Mouse (Mus musculus) liver, adult 2 months (tissue): ENCODE measurements around the gene Dgke. TPM values are rescaled to one million over a fixed set of nuclear protein-coding genes. Genes with fewer than 3 reads are reported as not detected.
"Not testable (repeated sequence)": the region's sequence is repeated elsewhere in the genome, so short reads cannot be mapped to it uniquely, and the experiment has no call there.

Experiments
- DNase-seq: peaks from one replicate; pipeline ENCODE4 v3.0.0-alpha.2; 2011; ENCODE audit warnings: low read depth, low spot score; ENCODE audit errors: extremely low read depth
- H3K27ac ChIP-seq: fragments of 200-500 bp; replicated peaks from 2 replicates; pipeline ENCODE4 v1.5.1; 2012; ENCODE audit warnings: low read depth, mild to moderate bottlenecking, control low read depth, inconsistent platforms, low read length; ENCODE audit not compliant: insufficient read depth
- H3K27me3 ChIP-seq: fragments of 200-500 bp; 2 replicates; pipeline ENCODE4 v1.6.1; 2012; ENCODE audit warnings: mild to moderate bottlenecking, moderate library complexity, low read length, inconsistent platforms; ENCODE audit not compliant: control insufficient read depth, insufficient read depth
- H3K36me3 ChIP-seq: fragments of 200-500 bp; 2 replicates; pipeline ENCODE4 v1.6.1; 2012; ENCODE audit warnings: low read length, inconsistent platforms; ENCODE audit not compliant: control insufficient read depth, insufficient read depth
- H3K4me1 ChIP-seq: fragments of 200-500 bp; 2 replicates; pipeline ENCODE4 v1.6.1; 2011; ENCODE audit warnings: low read length; ENCODE audit not compliant: control insufficient read depth, insufficient read depth
- H3K4me3 ChIP-seq: fragments of 200-500 bp; 2 replicates; pipeline ENCODE4 v1.5.1; 2011; ENCODE audit warnings: low read depth, mild to moderate bottlenecking, control low read depth, low read length, moderate library complexity; ENCODE audit not compliant: insufficient read depth
- H3K79me2 ChIP-seq: fragments of 200-500 bp; 2 replicates; pipeline ENCODE4 v1.6.1; 2012; ENCODE audit warnings: inconsistent platforms, mild to moderate bottlenecking, low read length, moderate library complexity; ENCODE audit not compliant: control insufficient read depth, insufficient read depth
- H3K9ac ChIP-seq: fragments of 200-500 bp; 2 replicates; pipeline ENCODE4 v1.6.1; 2012; ENCODE audit warnings: low read depth, mild to moderate bottlenecking, control low read depth, inconsistent platforms, low read length
- CTCF ChIP-seq: fragments of 200-500 bp; IDR thresholded peaks from 2 replicates; pipeline ENCODE4 v1.5.1; 2011; ENCODE audit warnings: low read depth, low read length, control low read depth
- POLR2A ChIP-seq: fragments of 200-500 bp; IDR thresholded peaks from 2 replicates; pipeline ENCODE4 v1.6.1; 2011; ENCODE audit warnings: low read length, control low read depth; ENCODE audit not compliant: insufficient read depth; ENCODE audit errors: extremely low read depth
- WGBS: fragments of 180-500 bp; shearing (Covaris S2); methylation state at CpG from one replicate; pipeline ENCODE4 v1.1.7; 2018; 5-methylcytosine and 5-hydroxymethylcytosine counted together
- polyA plus RNA-seq: library from polyadenylated mRNA; depleted of rRNA; stranded (reverse); fragments of >200 nt; gene quantifications from 2 replicates; pipeline ENCODE4 v1.2.3, GENCODE M21; 2012
- total RNA-seq: library from RNA; depleted of rRNA; stranded (reverse); fragments of >200 nt; gene quantifications from 2 replicates; pipeline ENCODE4 v1.2.3, GENCODE M21; 2014

Gene Dgke
- total and polyA plus RNA-seq, 2 experiments, result 0.69 to 0.74 TPM

GRCm38 (mm10) chr11:88999723-89000526 is 66.7 kb downstream of the Dgke start:
- TF ChIP-seq POLR2A, result no peak
- no peak for TF ChIP-seq CTCF
- H3K27ac ChIP-seq, result peak overlapping the region; percentile 75
- peak overlapping the region; percentile 94 for H3K9ac ChIP-seq
- 1% methylated on average over 33 of the region's 33 CpGs for WGBS
- peaks cover 31% of the 10 kb centered on the region for H3K79me2 ChIP-seq
- H3K36me3 ChIP-seq, result peaks cover under 1% of the 10 kb centered on the region; the same call in 1 of the 2 replicates
- H3K27me3 ChIP-seq, result no peaks in the 10 kb centered on the region
- H3K4me3 ChIP-seq, result peak overlapping the region; percentile 72
- DNase-seq, result peak; percentile 80
- peaks cover 26% of the 10 kb centered on the region for H3K4me1 ChIP-seq

DNA sequence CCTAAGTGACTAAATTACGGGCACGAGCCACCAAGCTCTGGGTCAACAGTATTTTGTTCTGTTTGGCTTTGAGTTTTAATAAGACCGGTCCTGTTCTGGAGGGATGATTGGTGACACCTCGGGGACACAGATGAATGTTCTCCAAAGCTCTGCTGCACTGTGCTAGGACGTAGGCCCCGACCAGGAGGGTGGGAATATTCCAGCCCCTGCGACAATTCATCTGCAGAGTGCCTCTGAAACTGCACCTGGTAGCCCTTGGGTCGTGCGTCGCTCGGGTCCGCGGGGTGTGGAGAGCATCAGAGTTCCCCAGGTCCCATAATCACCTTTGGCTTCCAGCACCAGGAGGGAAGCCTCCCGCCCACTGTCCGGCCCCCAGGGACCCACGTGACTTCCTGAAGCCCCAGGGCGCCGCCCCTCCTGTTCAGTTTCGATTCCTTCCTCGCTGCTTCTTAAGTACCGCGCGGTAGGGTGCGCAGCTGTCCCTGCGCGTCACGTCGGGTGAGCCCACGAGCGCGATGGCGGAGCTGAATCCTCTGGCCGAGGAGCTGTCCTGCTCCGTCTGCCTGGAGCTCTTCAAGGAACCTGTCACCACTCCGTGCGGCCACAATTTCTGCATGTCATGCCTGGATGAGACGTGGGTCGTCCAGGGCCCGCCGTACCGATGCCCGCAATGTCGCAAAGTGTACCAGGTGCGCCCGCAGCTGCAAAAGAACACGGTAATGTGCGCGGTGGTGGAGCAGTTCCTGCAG is 67.5 kb downstream of the Dgke start, which contains the start of gene Trim25:
Trim25 (plus strand) TSS at position 403 of the 749 bp plus-strand sequence.
- under 1% methylated on average over 48 of the region's 48 CpGs for WGBS
- H3K4me1 ChIP-seq, result peaks cover 20% of the 10 kb centered on the region
- no peak for TF ChIP-seq CTCF
- TF ChIP-seq POLR2A, result peak; percentile 99

GRCm38 (mm10) chr11:88998406-88998805 is 68.2 kb downstream of the Dgke start:
- H3K79me2 ChIP-seq, result peaks cover 19% of the 10 kb centered on the region

More for the DNA sequence above, 67.5 kb downstream of the Dgke start, which contains the start of gene Trim25:
- Histone ChIP-seq H3K27me3 (no peaks in the 10 kb centered on the region), H3K36me3 (no peaks in the 10 kb centered on the region), H3K79me2 (peaks cover 26% of the 10 kb centered on the region), H3K27ac (peak within 1 kb of the TSS; percentile 75), H3K9ac (peak within 1 kb of the TSS; percentile 94), H3K4me3 (peak within 1 kb of the TSS; percentile 72)
- peak; percentile 94 for DNase-seq

DNA sequence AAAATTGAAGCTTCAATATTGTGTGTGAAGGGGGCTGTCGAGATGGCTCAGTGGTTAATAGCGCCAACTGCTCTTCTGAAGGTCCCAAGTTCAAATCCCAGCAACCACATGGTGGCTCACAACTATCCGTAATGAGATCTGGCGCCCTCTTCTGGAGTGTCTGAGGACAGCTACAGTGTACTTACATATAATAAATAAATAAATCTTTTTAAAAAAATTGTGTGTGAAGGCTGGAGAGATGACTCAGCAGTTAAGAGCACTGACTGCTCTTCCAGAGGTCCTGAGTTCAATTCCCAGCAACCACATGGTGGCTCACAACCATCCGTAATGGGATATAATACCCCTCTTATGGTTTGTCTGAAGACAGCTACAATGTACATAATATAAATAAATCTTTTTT is 69.3 kb downstream of the Dgke start:
- Histone ChIP-seq H3K4me1 (peaks cover 10% of the 10 kb centered on the region; the same call in 1 of the 2 replicates), H3K79me2 (peaks cover 19% of the 10 kb centered on the region)
- H3K9ac ChIP-seq, DNase-seq, H3K4me3 ChIP-seq, H3K27ac ChIP-seq, H3K36me3 ChIP-seq, H3K27me3 ChIP-seq: not testable (repeated sequence)
- 84% methylated on average over 5 of the region's 5 CpGs for WGBS

More at GRCm38 (mm10) chr11:88998406-88998805, 68.2 kb downstream of the Dgke start:
- H3K27me3 ChIP-seq, result no peaks in the 10 kb centered on the region
- H3K4me1 ChIP-seq, result peaks cover 13% of the 10 kb centered on the region
- no peak for DNase-seq
- 62% methylated on average over 3 of the region's 3 CpGs for WGBS
- no peak overlapping the region for H3K9ac ChIP-seq
- no peak overlapping the region for H3K27ac ChIP-seq
- no peaks in the 10 kb centered on the region for H3K36me3 ChIP-seq
- no peak for TF ChIP-seq CTCF
- TF ChIP-seq POLR2A, result no peak
- H3K4me3 ChIP-seq, result no peak overlapping the region

GRCm38 (mm10) chr11:88996427-88996826 is 70.2 kb downstream of the Dgke start:
- Histone ChIP-seq H3K79me2 (peaks cover 17% of the 10 kb centered on the region), H3K9ac (no peak overlapping the region), H3K27me3 (no peaks in the 10 kb centered on the region), H3K27ac (no peak overlapping the region), H3K4me3 (no peak overlapping the region), H3K36me3 (no peaks in the 10 kb centered on the region), H3K4me1 (peaks cover 5% of the 10 kb centered on the region; the same call in 1 of the 2 replicates)
- no peak for TF ChIP-seq CTCF
- no peak for TF ChIP-seq POLR2A
- 57% methylated on average over 7 of the region's 7 CpGs for WGBS
- DNase-seq, result no peak
